Mouse (Mus musculus) right cerebral cortex, adult 18-20 months (tissue): ENCODE results near the gene Mef2a.
"Not testable (repeated sequence)": the region's sequence is repeated elsewhere in the genome, so short reads cannot be mapped to it uniquely, and the experiment has no call there.

Experiments used
- DNase-seq: peaks from one replicate; pipeline ENCODE4 v3.0.0; 2022; ENCODE audit warnings: mixed read lengths

Gene Mef2a

GRCm38 (mm10) chr7:67369645-67370044 lies 3.0 kb downstream of the Mef2a start:
- DNase-seq, result no peak

GRCm38 (mm10) chr7:67368394-67368793 lies 4.3 kb downstream of the Mef2a start:
- DNase-seq, result no peak

GRCm38 (mm10) chr7:67360588-67360987 lies 12.1 kb downstream of the Mef2a start:
- DNase-seq, result no peak

- no peak for DNase-seq
Measured at GRCm38 (mm10) chr7:67359863-67360262, 12.8 kb downstream of the Mef2a start.

- DNase-seq, result no peak
Measured at GRCm38 (mm10) chr7:67355870-67356269, 16.8 kb downstream of the Mef2a start.

- DNase-seq, result no peak
Measured at GRCm38 (mm10) chr7:67353667-67354066, 19.0 kb downstream of the Mef2a start.

- DNase-seq, result no peak
Measured at GRCm38 (mm10) chr7:67352989-67353388, 19.7 kb downstream of the Mef2a start.

GRCm38 (mm10) chr7:67344443-67344842 lies 28.2 kb downstream of the Mef2a start:
- no peak for DNase-seq

- no peak for DNase-seq
Measured at GRCm38 (mm10) chr7:67342067-67342625, 30.5 kb downstream of the Mef2a start.

GRCm38 (mm10) chr7:67320359-67320758 lies 52.3 kb downstream of the Mef2a start:
- DNase-seq, result no peak

GRCm38 (mm10) chr7:67318697-67319096 lies 54.0 kb downstream of the Mef2a start:
- no peak for DNase-seq

- DNase-seq, result no peak
Measured at GRCm38 (mm10) chr7:67313200-67313599, 59.5 kb downstream of the Mef2a start.

GRCm38 (mm10) chr7:67310151-67310550 lies 62.5 kb downstream of the Mef2a start:
- no peak for DNase-seq

- DNase-seq, result no peak
Measured at GRCm38 (mm10) chr7:67308102-67308501, 64.6 kb downstream of the Mef2a start.

- no peak for DNase-seq
Measured at GRCm38 (mm10) chr7:67307078-67307477, 65.6 kb downstream of the Mef2a start.

- DNase-seq, result no peak
Measured at GRCm38 (mm10) chr7:67304937-67305336, 67.7 kb downstream of the Mef2a start.

GRCm38 (mm10) chr7:67296419-67296818 lies 76.2 kb downstream of the Mef2a start:
- no peak for DNase-seq

- no peak for DNase-seq
Measured at GRCm38 (mm10) chr7:67291356-67291755, 81.3 kb downstream of the Mef2a start.

- DNase-seq, result peak; percentile 37
Measured at GRCm38 (mm10) chr7:67287456-67287855, 85.2 kb downstream of the Mef2a start.

GRCm38 (mm10) chr7:67283581-67283980 lies 89.1 kb downstream of the Mef2a start:
- no peak for DNase-seq

- DNase-seq, result not testable (repeated sequence)
Measured at GRCm38 (mm10) chr7:67270447-67270846, 102.2 kb downstream of the Mef2a start.

- peak; percentile 55 for DNase-seq
Measured at GRCm38 (mm10) chr7:67259828-67260563, 112.7 kb downstream of the Mef2a start.

- no peak for DNase-seq
Measured at GRCm38 (mm10) chr7:67246067-67246466, 126.6 kb downstream of the Mef2a start.

GRCm38 (mm10) chr7:67245255-67245654 lies 127.4 kb downstream of the Mef2a start:
- no peak for DNase-seq

- no peak for DNase-seq
Measured at GRCm38 (mm10) chr7:67243894-67244282, 128.8 kb downstream of the Mef2a start.
